Mouse (Mus musculus): ENCODE results near the gene Lin54. TPM values are rescaled to one million over a fixed set of nuclear protein-coding genes. Genes with fewer than 3 reads are reported as not detected.
A peak's percentile ranks its signal among the peaks of the same experiment; 100 is the strongest.

The Lin54 gene
- polyA plus RNA-seq, 1 experiment from 2014 or later: 12.5 TPM

GRCm38 (mm10) chr5:100437917-100438316 is 62.5 kb downstream of the Lin54 start:
- no peak for DNase-seq (ENCODE audit: low spot score)
- Histone ChIP-seq H3K4me3 (ENCODE audit: low read depth, low read length) (no peak overlapping the region), H3K4me1 (ENCODE audit: control insufficient read depth, insufficient read depth, low read length) (no peaks in the 10 kb centered on the region), H3K4me2 (ENCODE audit: low read depth, low read length) (no peak overlapping the region), H3K36me3 (ENCODE audit: control insufficient read depth, insufficient read depth, low read length) (peaks cover 12% of the 10 kb centered on the region), H3K27me3 (replicated peaks; ENCODE audit: control insufficient read depth, insufficient read depth, low read length) (no peaks in the 10 kb centered on the region), H3K9ac (ENCODE audit: low read depth, low read length) (no peak overlapping the region), H3K9me3 (ENCODE audit: control insufficient read depth, low read length) (no peaks in the 10 kb centered on the region), H3K27ac (replicated peaks; ENCODE audit: low read depth, low read length) (no peak overlapping the region)
- 92% methylated on average over 5 of the region's 5 CpGs for WGBS
- no peak for ATAC-seq (ENCODE audit: low read depth)

- H3K4me2 ChIP-seq (ENCODE audit: low read depth, low read length): no peak overlapping the region
- no peak overlapping the region for H3K4me3 ChIP-seq (ENCODE audit: low read depth, low read length)
- no peaks in the 10 kb centered on the region for H3K4me1 ChIP-seq (ENCODE audit: control insufficient read depth, insufficient read depth, low read length)
- ATAC-seq (ENCODE audit: low read depth) (no peak), DNase-seq (ENCODE audit: low spot score) (no peak)
- H3K36me3 ChIP-seq (ENCODE audit: control insufficient read depth, insufficient read depth, low read length): peaks cover 12% of the 10 kb centered on the region
- no peaks in the 10 kb centered on the region for H3K27me3 ChIP-seq (replicated peaks; ENCODE audit: control insufficient read depth, insufficient read depth, low read length)
- H3K9me3 ChIP-seq (ENCODE audit: control insufficient read depth, low read length): no peaks in the 10 kb centered on the region
- no peak overlapping the region for H3K27ac ChIP-seq (replicated peaks; ENCODE audit: low read depth, low read length)
- WGBS: 94% methylated on average over 4 of the region's 4 CpGs
- H3K9ac ChIP-seq (ENCODE audit: low read depth, low read length): no peak overlapping the region
Observed at GRCm38 (mm10) chr5:100437086-100437485, 63.4 kb downstream of the Lin54 start.

GRCm38 (mm10) chr5:100430966-100431365 is 69.5 kb downstream of the Lin54 start:
- WGBS: 60% methylated on average over 2 of the region's 2 CpGs
- Histone ChIP-seq H3K36me3 (ENCODE audit: control insufficient read depth, insufficient read depth, low read length) (peaks cover 20% of the 10 kb centered on the region), H3K4me2 (ENCODE audit: low read depth, low read length) (no peak overlapping the region; the same call in 1 of the 2 replicates), H3K27me3 (replicated peaks; ENCODE audit: control insufficient read depth, insufficient read depth, low read length) (no peaks in the 10 kb centered on the region), H3K27ac (replicated peaks; ENCODE audit: low read depth, low read length) (no peak overlapping the region), H3K4me3 (ENCODE audit: low read depth, low read length) (no peak overlapping the region), H3K4me1 (ENCODE audit: control insufficient read depth, insufficient read depth, low read length) (peaks cover 25% of the 10 kb centered on the region), H3K9ac (ENCODE audit: low read depth, low read length) (no peak overlapping the region), H3K9me3 (ENCODE audit: control insufficient read depth, low read length) (no peaks in the 10 kb centered on the region)
- DNase-seq (ENCODE audit: low spot score) (no peak), ATAC-seq (ENCODE audit: low read depth) (no peak)

GRCm38 (mm10) chr5:100430076-100430390 is 70.4 kb downstream of the Lin54 start:
- Histone ChIP-seq H3K4me1 (ENCODE audit: control insufficient read depth, insufficient read depth, low read length) (peaks cover 25% of the 10 kb centered on the region), H3K27me3 (replicated peaks; ENCODE audit: control insufficient read depth, insufficient read depth, low read length) (no peaks in the 10 kb centered on the region), H3K27ac (replicated peaks; ENCODE audit: low read depth, low read length) (peak overlapping the region; percentile 93), H3K4me3 (ENCODE audit: low read depth, low read length) (peak overlapping the region; percentile 83), H3K4me2 (ENCODE audit: low read depth, low read length) (peak overlapping the region; percentile 84), H3K36me3 (ENCODE audit: control insufficient read depth, insufficient read depth, low read length) (peaks cover 26% of the 10 kb centered on the region), H3K9me3 (ENCODE audit: control insufficient read depth, low read length) (no peaks in the 10 kb centered on the region), H3K9ac (ENCODE audit: low read depth, low read length) (peak overlapping the region; percentile 94)
- WGBS: 3% methylated on average over 11 of the region's 11 CpGs
- ATAC-seq (ENCODE audit: low read depth) (no peak), DNase-seq (ENCODE audit: low spot score) (no peak)

- Histone ChIP-seq H3K27ac (replicated peaks; ENCODE audit: low read depth, low read length) (peak overlapping the region; percentile 93), H3K9ac (ENCODE audit: low read depth, low read length) (peak overlapping the region; percentile 94), H3K4me3 (ENCODE audit: low read depth, low read length) (peak overlapping the region; percentile 83), H3K27me3 (replicated peaks; ENCODE audit: control insufficient read depth, insufficient read depth, low read length) (no peaks in the 10 kb centered on the region), H3K4me2 (ENCODE audit: low read depth, low read length) (peak overlapping the region; percentile 84), H3K4me1 (ENCODE audit: control insufficient read depth, insufficient read depth, low read length) (peaks cover 29% of the 10 kb centered on the region), H3K9me3 (ENCODE audit: control insufficient read depth, low read length) (no peaks in the 10 kb centered on the region), H3K36me3 (ENCODE audit: control insufficient read depth, insufficient read depth, low read length) (peaks cover 31% of the 10 kb centered on the region)
- under 1% methylated on average over 46 of the region's 53 CpGs for WGBS
- DNase-seq (ENCODE audit: low spot score) (peak; percentile 100), ATAC-seq (ENCODE audit: low read depth) (peak; percentile 100)
Observed at GRCm38 (mm10) chr5:100429344-100430075, 70.9 kb downstream of the Lin54 start.

GRCm38 (mm10) chr5:100428734-100429343 is 71.6 kb downstream of the Lin54 start:
- H3K9me3 ChIP-seq (ENCODE audit: control insufficient read depth, low read length): no peaks in the 10 kb centered on the region
- peaks cover 33% of the 10 kb centered on the region for H3K4me1 ChIP-seq (ENCODE audit: control insufficient read depth, insufficient read depth, low read length)
- DNase-seq (ENCODE audit: low spot score): peak; percentile 46
- H3K4me3 ChIP-seq (ENCODE audit: low read depth, low read length): peak overlapping the region; percentile 83
- H3K9ac ChIP-seq (ENCODE audit: low read depth, low read length): peak overlapping the region; percentile 94
- H3K27ac ChIP-seq (replicated peaks; ENCODE audit: low read depth, low read length): peak overlapping the region; percentile 93
- H3K4me2 ChIP-seq (ENCODE audit: low read depth, low read length): peak overlapping the region; percentile 84
- WGBS: 0% methylated on average over 20 of the region's 20 CpGs
- ATAC-seq (ENCODE audit: low read depth): peak; percentile 64
- peaks cover 37% of the 10 kb centered on the region for H3K36me3 ChIP-seq (ENCODE audit: control insufficient read depth, insufficient read depth, low read length)
- no peaks in the 10 kb centered on the region for H3K27me3 ChIP-seq (replicated peaks; ENCODE audit: control insufficient read depth, insufficient read depth, low read length)

GRCm38 (mm10) chr5:100428031-100428733 is 72.3 kb downstream of the Lin54 start:
- WGBS: 2% methylated on average over 5 of the region's 5 CpGs
- DNase-seq (ENCODE audit: low spot score) (no peak), ATAC-seq (ENCODE audit: low read depth) (no peak)
- Histone ChIP-seq H3K27me3 (replicated peaks; ENCODE audit: control insufficient read depth, insufficient read depth, low read length) (no peaks in the 10 kb centered on the region), H3K4me3 (ENCODE audit: low read depth, low read length) (peak overlapping the region; percentile 83), H3K27ac (replicated peaks; ENCODE audit: low read depth, low read length) (no peak overlapping the region; the same call in 1 of the 2 replicates), H3K9ac (ENCODE audit: low read depth, low read length) (peak overlapping the region; percentile 94), H3K4me2 (ENCODE audit: low read depth, low read length) (peak overlapping the region; percentile 84), H3K9me3 (ENCODE audit: control insufficient read depth, low read length) (no peaks in the 10 kb centered on the region), H3K4me1 (ENCODE audit: control insufficient read depth, insufficient read depth, low read length) (peaks cover 33% of the 10 kb centered on the region), H3K36me3 (ENCODE audit: control insufficient read depth, insufficient read depth, low read length) (peaks cover 44% of the 10 kb centered on the region)

GRCm38 (mm10) chr5:100427276-100427675 is 73.2 kb downstream of the Lin54 start:
- Histone ChIP-seq H3K27me3 (replicated peaks; ENCODE audit: control insufficient read depth, insufficient read depth, low read length) (no peaks in the 10 kb centered on the region), H3K4me1 (ENCODE audit: control insufficient read depth, insufficient read depth, low read length) (peaks cover 33% of the 10 kb centered on the region), H3K27ac (replicated peaks; ENCODE audit: low read depth, low read length) (no peak overlapping the region), H3K4me2 (ENCODE audit: low read depth, low read length) (peak overlapping the region; percentile 84), H3K9me3 (ENCODE audit: control insufficient read depth, low read length) (no peaks in the 10 kb centered on the region), H3K36me3 (ENCODE audit: control insufficient read depth, insufficient read depth, low read length) (peaks cover 53% of the 10 kb centered on the region), H3K4me3 (ENCODE audit: low read depth, low read length) (peak overlapping the region; percentile 83), H3K9ac (ENCODE audit: low read depth, low read length) (peak overlapping the region; percentile 94)
- WGBS: 41% methylated on average over 9 of the region's 9 CpGs
- ATAC-seq (ENCODE audit: low read depth) (no peak), DNase-seq (ENCODE audit: low spot score) (no peak)
